Mouse (Mus musculus): ENCODE data around the gene Gsg1.

- TF ChIP-seq POLR2A (IDR thresholded peaks at IDR 0.05; ENCODE audit: extremely low read depth, insufficient read depth, low read length): no peak
- no peak for TF ChIP-seq CTCF (IDR thresholded peaks at IDR 0.05; ENCODE audit: low read depth, low read length)
Measured at GRCm38 (mm10) chr6:135237326-135237725, 16.8 kb downstream of the Gsg1 start.

Data from liver, adult 2 months (tissue).